Mouse (Mus musculus) layer of hippocampus, adult 9-10 months (tissue): ENCODE results near the gene 6030408B16Rik.

Source experiments
- DNase-seq: peaks from one replicate; pipeline ENCODE4 v3.0.0; 2022; ENCODE audit warnings: low spot score

The 6030408B16Rik gene

DNA sequence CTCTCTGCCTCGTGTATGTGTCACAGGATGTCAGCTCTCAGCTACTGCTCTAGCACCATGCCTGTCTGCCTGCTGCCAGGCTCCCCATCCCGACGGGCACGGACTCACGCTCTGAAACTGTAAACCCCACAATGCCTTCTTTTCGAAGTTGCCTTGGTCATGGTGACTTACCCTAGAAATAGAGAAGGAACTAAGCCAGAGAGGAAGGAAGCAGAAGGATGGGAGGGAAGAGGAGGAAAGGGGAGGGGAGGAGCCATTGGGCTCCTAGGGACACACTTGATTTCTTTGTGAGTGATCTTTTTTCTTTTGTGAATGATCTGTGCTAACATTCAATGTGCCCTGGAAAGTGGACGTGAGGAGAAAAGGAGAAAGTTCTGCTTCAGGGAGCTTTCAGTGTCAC lies 5.0 kb downstream of the 6030408B16Rik start:
- DNase-seq = no peak

- DNase-seq = no peak
These were observed 5.5 kb downstream of the 6030408B16Rik start for GRCm38 (mm10) chr15:101298550-101298949.

DNA sequence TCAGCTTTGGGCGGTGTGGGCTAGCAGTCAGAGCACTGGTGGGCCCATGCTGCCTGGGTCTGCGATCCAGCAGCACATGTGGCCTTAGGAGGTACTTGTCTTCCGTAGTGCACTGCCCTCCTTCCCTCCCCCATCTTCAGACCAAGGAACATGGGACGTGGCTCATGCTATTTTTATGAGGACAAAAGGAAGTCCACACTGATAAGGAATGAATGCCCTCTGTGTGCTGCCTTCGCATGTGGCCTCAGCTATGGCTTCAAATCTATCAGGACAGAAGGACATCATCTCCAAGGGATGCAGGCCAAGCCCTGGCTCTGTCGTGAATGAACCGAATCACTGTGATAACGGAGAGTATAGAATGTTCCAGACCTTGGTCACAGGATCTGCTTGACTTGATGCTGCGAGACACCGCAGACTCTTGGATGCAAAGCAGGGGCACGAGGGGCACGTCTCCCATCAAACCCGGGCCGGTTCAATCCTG lies 6.5 kb downstream of the 6030408B16Rik start:
- DNase-seq = no peak

GRCm38 (mm10) chr15:101300128-101300527 lies 7.1 kb downstream of the 6030408B16Rik start:
- DNase-seq = no peak

- DNase-seq = no peak
These were observed 9.2 kb downstream of the 6030408B16Rik start for GRCm38 (mm10) chr15:101302201-101302600.

- DNase-seq = no peak
These were observed 10.8 kb downstream of the 6030408B16Rik start for GRCm38 (mm10) chr15:101303830-101304229.

DNA sequence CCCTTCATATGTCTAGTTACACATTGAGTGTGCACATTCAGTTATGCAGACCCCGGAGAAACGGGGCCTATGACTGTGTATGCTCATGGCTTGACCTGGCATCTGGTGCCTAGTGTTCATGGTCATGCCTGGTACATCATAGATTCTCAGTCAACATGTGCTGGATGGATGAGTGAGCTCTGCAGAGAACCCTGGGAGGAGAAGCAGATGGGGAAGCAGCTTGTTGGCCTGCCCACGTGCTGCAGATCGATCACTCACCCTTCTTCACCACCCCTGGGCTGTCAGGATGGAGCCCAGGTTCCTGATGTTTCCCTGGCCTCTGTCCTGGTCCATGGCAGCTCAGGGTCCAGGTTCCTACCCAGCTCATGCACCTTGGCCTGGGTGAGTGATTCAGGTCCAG lies 13.4 kb downstream of the 6030408B16Rik start:
- DNase-seq = no peak

GRCm38 (mm10) chr15:101308440-101309348 lies 15.7 kb downstream of the 6030408B16Rik start:
- DNase-seq = no peak

GRCm38 (mm10) chr15:101309493-101309892 lies 16.5 kb downstream of the 6030408B16Rik start:
- no peak for DNase-seq

GRCm38 (mm10) chr15:101311087-101311770 lies 18.2 kb downstream of the 6030408B16Rik start:
- no peak for DNase-seq

- DNase-seq = no peak
These were observed 19.0 kb downstream of the 6030408B16Rik start for GRCm38 (mm10) chr15:101312006-101312405.

- DNase-seq = no peak
These were observed 22.4 kb downstream of the 6030408B16Rik start for GRCm38 (mm10) chr15:101315378-101315777.

DNA sequence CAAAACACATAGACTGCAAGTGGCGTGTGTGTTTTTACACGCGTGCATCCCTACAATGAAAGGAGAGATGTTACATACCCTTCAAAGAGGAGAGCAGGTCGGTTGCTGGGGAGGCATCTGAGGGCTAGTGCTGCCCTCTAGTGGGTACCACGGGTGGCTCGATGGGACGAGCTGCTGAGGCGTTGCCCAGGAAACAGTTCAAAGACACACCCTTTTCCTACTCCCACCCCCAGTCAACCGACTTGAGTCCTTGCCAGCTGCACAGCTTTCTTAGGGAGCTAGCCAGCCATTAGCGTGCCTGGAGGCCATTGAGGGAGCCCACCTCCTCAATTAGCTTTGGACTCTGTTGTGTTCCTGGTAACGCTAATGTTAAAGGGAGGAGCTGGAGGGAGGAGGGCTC lies 22.8 kb downstream of the 6030408B16Rik start:
- DNase-seq = peak; percentile 87

- no peak for DNase-seq
These were observed 23.4 kb downstream of the 6030408B16Rik start for GRCm38 (mm10) chr15:101316279-101316912.

DNA sequence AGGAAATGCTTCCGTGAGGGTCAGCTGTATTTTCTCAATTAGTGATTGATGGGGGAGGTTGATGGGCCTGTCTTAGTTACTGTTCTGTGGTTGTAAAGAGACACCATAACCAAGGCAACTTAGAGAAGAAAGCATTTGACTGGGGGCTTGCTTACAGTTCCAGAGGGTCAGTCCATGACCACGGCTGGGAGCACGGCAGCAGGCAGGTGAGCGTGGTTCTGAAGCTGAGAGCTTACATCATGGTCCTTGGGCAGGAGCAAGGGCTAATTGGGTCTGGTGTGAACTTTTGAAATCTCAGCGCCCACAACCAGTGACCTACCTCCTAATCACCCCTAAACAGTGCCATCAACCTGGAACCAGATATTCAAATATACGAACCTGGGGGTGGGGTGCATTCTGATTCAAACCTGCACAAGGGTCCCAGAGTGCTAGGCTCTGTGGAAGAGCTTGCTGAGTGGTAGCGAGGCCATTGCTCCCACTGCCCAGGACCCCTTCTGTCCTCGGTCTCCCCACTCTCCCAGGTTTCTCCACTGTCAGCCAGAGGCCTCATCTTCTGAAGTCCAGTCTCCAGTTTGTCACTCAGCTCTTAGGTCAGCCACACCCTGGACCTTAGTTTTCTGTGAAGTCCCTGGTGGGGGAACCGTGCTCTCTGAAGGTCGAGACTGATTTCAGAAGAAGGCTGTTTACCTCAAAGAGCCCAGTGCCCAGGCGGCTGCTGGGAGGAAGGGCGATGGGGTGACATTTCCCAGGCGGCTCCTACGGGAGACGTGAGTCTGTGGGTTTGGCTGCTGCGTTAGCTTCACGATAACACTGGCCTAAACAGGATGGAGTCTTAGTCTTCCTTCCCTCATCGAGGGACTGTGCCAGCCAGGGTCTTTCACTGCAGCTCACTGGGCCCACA lies 24.2 kb downstream of the 6030408B16Rik start:
- no peak for DNase-seq

- DNase-seq = no peak
These were observed 24.9 kb downstream of the 6030408B16Rik start for GRCm38 (mm10) chr15:101317814-101318500.

DNA sequence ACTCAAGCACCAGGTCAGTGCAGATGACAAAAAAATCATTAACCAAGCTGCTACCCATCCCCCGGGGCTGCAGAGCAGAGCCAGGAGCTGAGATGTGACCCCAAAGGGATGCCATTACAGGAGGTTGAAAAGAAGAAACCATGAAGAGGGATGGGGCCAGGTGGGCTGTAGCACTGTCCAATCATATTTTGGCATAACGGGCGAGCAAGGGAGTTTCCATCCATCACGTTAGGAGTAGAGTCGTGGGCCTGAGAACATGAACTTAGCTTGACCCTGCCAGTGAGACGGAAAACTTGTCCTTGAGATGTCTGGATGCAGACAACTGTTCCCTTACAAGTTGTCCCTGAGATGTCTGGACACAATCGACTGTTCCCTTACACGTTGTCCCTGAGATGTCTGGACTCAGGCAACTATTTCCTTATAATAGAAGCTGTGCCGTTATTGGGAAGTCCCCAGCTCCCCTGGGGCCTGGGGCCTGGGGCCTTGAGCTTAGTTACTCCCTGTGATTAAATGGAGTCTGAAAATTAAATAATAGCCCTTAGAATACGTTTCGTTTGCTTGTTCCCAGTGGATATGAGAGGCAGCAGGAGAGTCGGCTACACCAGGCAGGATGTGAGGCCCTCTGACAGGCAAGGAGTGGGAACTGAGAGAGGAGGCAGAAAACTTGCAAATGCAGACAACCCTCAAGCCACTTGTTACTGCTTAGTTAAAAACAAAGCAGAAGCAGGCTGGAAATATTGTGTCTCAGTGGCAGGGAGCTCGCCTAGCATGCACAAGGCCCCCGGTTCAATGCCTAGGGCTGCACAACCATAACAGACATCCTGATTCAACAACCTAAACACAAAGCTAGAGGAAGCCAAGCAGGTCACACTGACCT lies 26.1 kb downstream of the 6030408B16Rik start:
- DNase-seq = no peak

- no peak for DNase-seq
These were observed 27.1 kb downstream of the 6030408B16Rik start for GRCm38 (mm10) chr15:101320010-101320617.

- no peak for DNase-seq
These were observed 27.6 kb downstream of the 6030408B16Rik start for GRCm38 (mm10) chr15:101320618-101321041.
